Mouse (Mus musculus) E14TG2a.4 (cell line): ENCODE results near the gene Dgat2.

Source experiments
- CTCF ChIP-seq: conservative IDR thresholded peaks from 2 replicates; pipeline ENCODE4 v1.5.1; 2014; ENCODE audit warnings: low read length
- POU5F1 ChIP-seq: IDR thresholded peaks from 2 replicates; pipeline ENCODE4 v1.6.1; 2014; ENCODE audit warnings: low read length, borderline replicate concordance

GRCm38 (mm10) chr7:99164873-99165410 lies 17.6 kb downstream of the Dgat2 start:
- TF ChIP-seq CTCF (no peak), POU5F1 (no peak)
